Mouse (Mus musculus) midbrain, embryonic 10.5 days (tissue): ENCODE results near the gene Col4a4. TPM values are rescaled to one million over a fixed set of nuclear protein-coding genes. Genes with fewer than 3 reads are reported as not detected.
A peak's percentile ranks its signal among the peaks of the same experiment; 100 is the strongest.

Experiments
- DNase-seq: peaks from one replicate; pipeline ENCODE4 v3.0.0-alpha.2; 2017; ENCODE audit warnings: low spot score
- H3K27ac ChIP-seq: fragments of 300-500 bp; sonication (generic); replicated peaks from 2 replicates; pipeline ENCODE4 v1.5.1; 2016; ENCODE audit warnings: mild to moderate bottlenecking
- H3K27me3 ChIP-seq: fragments of 300-500 bp; sonication (generic); 2 replicates; pipeline ENCODE4 v1.6.1; 2016; ENCODE audit warnings: low read depth, mild to moderate bottlenecking; ENCODE audit not compliant: poor library complexity, severe bottlenecking
- H3K36me3 ChIP-seq: fragments of 300-500 bp; sonication (generic); 2 replicates; pipeline ENCODE4 v1.6.1; 2016; ENCODE audit warnings: mild to moderate bottlenecking, moderate library complexity
- H3K4me1 ChIP-seq: fragments of 300-500 bp; sonication (generic); 2 replicates; pipeline ENCODE4 v1.6.1; 2016
- H3K4me3 ChIP-seq: fragments of 300-500 bp; sonication (generic); 2 replicates; pipeline ENCODE4 v1.5.1; 2016; ENCODE audit warnings: mild to moderate bottlenecking, moderate library complexity
- H3K9me3 ChIP-seq: fragments of 300-500 bp; sonication (generic); replicated peaks from 2 replicates; pipeline ENCODE4 v1.6.1; 2016; ENCODE audit warnings: mild to moderate bottlenecking
- WGBS: fragments of 180-500 bp; shearing (Covaris S2); methylation state at CpG from one replicate; pipeline ENCODE4 v1.1.7; 2016; 5-methylcytosine and 5-hydroxymethylcytosine counted together
- polyA plus RNA-seq: library from polyadenylated mRNA; unstranded; fragments of >200 nt; fragmentation: Nextera tagmentation; extraction: Ambion mirVana; gene quantifications from 2 replicates; pipeline ENCODE4 v1.2.1, GENCODE M21; 2016

Gene Col4a4
- polyA plus RNA-seq, 1 experiment from 2014 or later = 0.06 TPM

GRCm38 (mm10) chr1:82459350-82459749 lies 127.3 kb downstream of the Col4a4 start:
- 85% methylated on average over 4 of the region's 4 CpGs for WGBS
- H3K9me3 ChIP-seq = no peaks in the 10 kb centered on the region
- H3K27me3 ChIP-seq = no peaks in the 10 kb centered on the region
- no peaks in the 10 kb centered on the region for H3K4me1 ChIP-seq
- no peak overlapping the region for H3K4me3 ChIP-seq
- DNase-seq = no peak
- no peaks in the 10 kb centered on the region for H3K36me3 ChIP-seq
- no peak overlapping the region for H3K27ac ChIP-seq

- no peak overlapping the region for H3K4me3 ChIP-seq
- no peaks in the 10 kb centered on the region for H3K36me3 ChIP-seq
- no peaks in the 10 kb centered on the region for H3K27me3 ChIP-seq
- no peak for DNase-seq
- H3K9me3 ChIP-seq = no peaks in the 10 kb centered on the region
- H3K27ac ChIP-seq = no peak overlapping the region
- 94% methylated on average over 3 of the region's 3 CpGs for WGBS
- H3K4me1 ChIP-seq = peaks cover 6% of the 10 kb centered on the region; the same call in 1 of the 2 replicates
Observed at GRCm38 (mm10) chr1:82454031-82454430, 132.6 kb downstream of the Col4a4 start.

GRCm38 (mm10) chr1:82451927-82452651 lies 134.6 kb downstream of the Col4a4 start:
- H3K27ac ChIP-seq = no peak overlapping the region
- no peak overlapping the region for H3K4me3 ChIP-seq
- no peaks in the 10 kb centered on the region for H3K27me3 ChIP-seq
- no peak for DNase-seq
- H3K36me3 ChIP-seq = no peaks in the 10 kb centered on the region
- peaks cover 6% of the 10 kb centered on the region; the same call in 1 of the 2 replicates for H3K4me1 ChIP-seq
- 50% methylated on average over 6 of the region's 6 CpGs for WGBS
- no peaks in the 10 kb centered on the region for H3K9me3 ChIP-seq

- no peaks in the 10 kb centered on the region for H3K9me3 ChIP-seq
- DNase-seq = no peak
- no peaks in the 10 kb centered on the region for H3K36me3 ChIP-seq
- H3K4me3 ChIP-seq = no peak overlapping the region
- WGBS = 93% methylated on average over 4 of the region's 4 CpGs
- H3K27ac ChIP-seq = no peak overlapping the region
- H3K27me3 ChIP-seq = no peaks in the 10 kb centered on the region
- H3K4me1 ChIP-seq = peaks cover 6% of the 10 kb centered on the region; the same call in 1 of the 2 replicates
Observed at GRCm38 (mm10) chr1:82449851-82450250, 136.8 kb downstream of the Col4a4 start.

GRCm38 (mm10) chr1:82446049-82446448 lies 140.6 kb downstream of the Col4a4 start:
- Histone ChIP-seq H3K36me3 (no peaks in the 10 kb centered on the region), H3K27me3 (no peaks in the 10 kb centered on the region), H3K4me1 (no peaks in the 10 kb centered on the region), H3K27ac (no peak overlapping the region), H3K4me3 (no peak overlapping the region), H3K9me3 (no peaks in the 10 kb centered on the region)
- 93% methylated on average over 7 of the region's 7 CpGs for whole genome bisulfite sequencing
- DNase-seq = no peak

- Histone ChIP-seq H3K27ac (no peak overlapping the region), H3K9me3 (no peaks in the 10 kb centered on the region), H3K4me3 (no peak overlapping the region), H3K27me3 (no peaks in the 10 kb centered on the region), H3K4me1 (no peaks in the 10 kb centered on the region), H3K36me3 (no peaks in the 10 kb centered on the region)
- no peak for DNase-seq
- WGBS = 76% methylated on average over 4 of the region's 4 CpGs
Observed at GRCm38 (mm10) chr1:82443517-82443916, 143.1 kb downstream of the Col4a4 start.

DNA sequence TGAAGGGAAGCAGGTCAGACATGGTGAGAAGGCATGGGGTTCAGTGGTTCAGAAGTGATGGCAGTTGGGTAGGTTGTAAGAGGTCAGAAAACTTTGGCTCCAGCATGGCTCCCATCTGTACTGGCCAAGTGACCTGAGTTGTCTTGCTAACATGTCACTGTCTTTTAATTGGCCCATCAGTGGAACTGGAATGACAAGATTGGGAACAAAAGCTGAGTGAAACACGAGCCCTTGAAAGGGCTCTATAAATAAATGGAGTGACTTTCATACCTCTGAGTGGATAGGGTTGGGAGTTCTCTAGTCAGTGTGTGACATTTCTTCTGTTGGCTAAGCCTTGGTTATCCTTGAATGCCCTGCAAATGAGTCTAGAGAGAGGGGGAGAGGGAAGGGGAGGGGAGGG lies 146.5 kb downstream of the Col4a4 start:
- Histone ChIP-seq H3K27me3 (no peaks in the 10 kb centered on the region), H3K4me1 (no peaks in the 10 kb centered on the region), H3K36me3 (no peaks in the 10 kb centered on the region), H3K27ac (no peak overlapping the region), H3K4me3 (no peak overlapping the region), H3K9me3 (no peaks in the 10 kb centered on the region)
- no peak for DNase-seq
- 76% methylated on average over 1 of the region's 1 CpGs for WGBS

GRCm38 (mm10) chr1:82437273-82437672 lies 149.4 kb downstream of the Col4a4 start:
- Histone ChIP-seq H3K27me3 (no peaks in the 10 kb centered on the region), H3K4me1 (peaks cover 4% of the 10 kb centered on the region; the same call in 1 of the 2 replicates), H3K9me3 (no peaks in the 10 kb centered on the region), H3K36me3 (no peaks in the 10 kb centered on the region), H3K4me3 (no peak overlapping the region), H3K27ac (no peak overlapping the region)
- WGBS = 89% methylated on average over 3 of the region's 3 CpGs
- DNase-seq = no peak

DNA sequence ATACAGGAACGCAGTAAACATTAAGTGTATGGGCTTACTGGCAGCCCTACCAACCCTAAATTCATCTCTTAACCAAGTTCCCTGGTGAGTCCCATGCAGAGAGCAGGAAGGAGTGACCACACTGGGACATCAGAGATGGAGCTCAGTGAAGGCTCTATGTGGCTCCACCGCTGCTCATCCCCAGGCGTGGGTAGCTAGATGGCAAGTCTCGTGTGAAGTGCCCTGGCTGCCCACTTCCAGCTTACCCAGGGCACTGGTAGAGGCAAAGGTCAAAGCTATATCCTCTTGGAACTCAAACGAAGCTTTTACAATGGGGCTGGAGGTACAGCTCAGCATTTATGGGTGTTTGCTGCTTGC lies 153.0 kb downstream of the Col4a4 start:
- H3K27ac ChIP-seq = no peak overlapping the region
- no peak for DNase-seq

GRCm38 (mm10) chr1:82432919-82433648 lies 153.6 kb downstream of the Col4a4 start:
- 70% methylated on average over 15 of the region's 15 CpGs for WGBS
- Histone ChIP-seq H3K27me3 (no peaks in the 10 kb centered on the region), H3K4me1 (peaks cover 4% of the 10 kb centered on the region; the same call in 1 of the 2 replicates), H3K9me3 (no peaks in the 10 kb centered on the region), H3K36me3 (no peaks in the 10 kb centered on the region), H3K27ac (0 out of 2 replicates have a peak overlapping the region, but pooled peaks have one; percentile 33), H3K4me3 (no peak overlapping the region)
- DNase-seq = peak; percentile 53

More for the DNA sequence above, 153.0 kb downstream of the Col4a4 start:
- Histone ChIP-seq H3K4me3 (no peak overlapping the region), H3K4me1 (peaks cover 4% of the 10 kb centered on the region; the same call in 1 of the 2 replicates), H3K9me3 (no peaks in the 10 kb centered on the region), H3K36me3 (no peaks in the 10 kb centered on the region), H3K27me3 (no peaks in the 10 kb centered on the region)
- WGBS = 79% methylated on average over 5 of the region's 5 CpGs

- DNase-seq = no peak
- no peaks in the 10 kb centered on the region for H3K9me3 ChIP-seq
- H3K36me3 ChIP-seq = no peaks in the 10 kb centered on the region
- H3K27ac ChIP-seq = no peak overlapping the region
- no peak overlapping the region for H3K4me3 ChIP-seq
- 90% methylated on average over 1 of the region's 1 CpGs for WGBS
- H3K27me3 ChIP-seq = no peaks in the 10 kb centered on the region
- peaks cover 4% of the 10 kb centered on the region; the same call in 1 of the 2 replicates for H3K4me1 ChIP-seq
Observed at GRCm38 (mm10) chr1:82429061-82429460, 157.6 kb downstream of the Col4a4 start.

DNA sequence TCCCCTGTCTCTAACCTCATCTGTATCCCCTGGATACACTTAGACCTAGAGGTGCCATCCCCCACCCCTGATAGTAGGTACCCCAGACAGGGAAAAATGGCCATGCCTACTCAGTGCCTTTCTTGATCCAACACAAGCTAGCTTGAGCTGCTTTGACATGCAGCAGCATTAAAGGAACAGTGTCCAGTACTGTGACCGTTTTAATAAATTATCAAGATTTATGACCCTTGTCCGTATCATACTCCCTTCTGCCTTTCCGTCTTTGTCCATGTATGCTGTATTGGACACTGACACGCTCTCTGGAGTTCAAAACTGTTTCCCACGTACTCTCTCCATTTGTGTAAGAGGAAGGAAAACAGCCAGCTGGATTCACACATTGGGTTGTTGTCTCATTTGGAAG lies 158.9 kb downstream of the Col4a4 start:
- Histone ChIP-seq H3K9me3 (no peaks in the 10 kb centered on the region), H3K27me3 (no peaks in the 10 kb centered on the region), H3K36me3 (no peaks in the 10 kb centered on the region), H3K4me3 (no peak overlapping the region), H3K4me1 (no peaks in the 10 kb centered on the region), H3K27ac (no peak overlapping the region)
- WGBS = 92% methylated on average over 5 of the region's 5 CpGs
- DNase-seq = no peak

DNA sequence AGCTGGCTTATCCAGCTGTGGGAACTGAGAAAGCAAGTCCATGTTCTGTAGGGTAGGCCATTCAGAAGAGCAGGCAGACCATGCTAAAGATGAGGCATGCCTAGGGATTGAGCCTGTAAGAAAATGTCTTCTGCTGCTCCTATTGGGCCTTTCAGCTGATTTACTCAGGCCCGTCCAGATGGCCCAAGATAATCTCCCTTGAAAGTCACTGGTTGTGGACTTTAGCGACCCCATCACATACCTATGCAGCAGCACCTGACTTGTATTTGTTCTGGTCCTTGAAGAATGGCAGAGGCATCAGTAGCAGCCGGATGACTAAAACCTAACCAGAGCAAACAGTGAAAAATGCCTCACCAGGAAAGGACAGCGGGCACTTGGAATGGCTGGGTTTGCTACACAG lies 171.0 kb downstream of the Col4a4 start:
- Histone ChIP-seq H3K4me3 (no peak overlapping the region), H3K27ac (no peak overlapping the region), H3K9me3 (no peaks in the 10 kb centered on the region), H3K36me3 (no peaks in the 10 kb centered on the region), H3K4me1 (peaks cover 18% of the 10 kb centered on the region), H3K27me3 (no peaks in the 10 kb centered on the region)
- DNase-seq = no peak
- 81% methylated on average over 4 of the region's 4 CpGs for WGBS
